Mouse (Mus musculus) thymus, adult 2 months (tissue): ENCODE results near the gene Gm10639. TPM values are rescaled to one million over a fixed set of nuclear protein-coding genes. Genes with fewer than 3 reads are reported as not detected.
"Not testable (repeated sequence)": the region's sequence is repeated elsewhere in the genome, so short reads cannot be mapped to it uniquely, and the experiment has no call there.

Source experiments
- DNase-seq: peaks from one replicate; pipeline ENCODE4 v3.0.0; 2021
- H3K27ac ChIP-seq: fragments of 200-500 bp; 2 replicates; pipeline ENCODE4 v1.5.1; 2012; ENCODE audit warnings: low read length, control low read depth; ENCODE audit not compliant: control insufficient read depth, insufficient read depth
- H3K27me3 ChIP-seq: fragments of 200-500 bp; 2 replicates; pipeline ENCODE4 v1.6.1; 2012; ENCODE audit warnings: mild to moderate bottlenecking, low read length, moderate library complexity, mixed read lengths; ENCODE audit not compliant: control insufficient read depth, insufficient read depth
- H3K36me3 ChIP-seq: fragments of 200-500 bp; 2 replicates; pipeline ENCODE4 v1.6.1; 2012; ENCODE audit warnings: mild to moderate bottlenecking, low read length, moderate library complexity; ENCODE audit not compliant: control insufficient read depth, insufficient read depth
- H3K4me1 ChIP-seq: fragments of 200-500 bp; replicated peaks from 2 replicates; pipeline ENCODE4 v1.6.1; 2012; ENCODE audit warnings: low read length; ENCODE audit not compliant: control insufficient read depth, insufficient read depth
- H3K4me3 ChIP-seq: fragments of 200-500 bp; 2 replicates; pipeline ENCODE4 v1.5.1; 2012; ENCODE audit warnings: mild to moderate bottlenecking, low read length, control low read depth, moderate library complexity; ENCODE audit not compliant: control insufficient read depth, insufficient read depth
- CTCF ChIP-seq: fragments of 200-500 bp; IDR thresholded peaks from 2 replicates; pipeline ENCODE4 v1.5.1; 2012; ENCODE audit warnings: mild to moderate bottlenecking, control low read depth, low read length, moderate library complexity, borderline replicate concordance; ENCODE audit not compliant: control insufficient read depth, poor library complexity, insufficient read depth; ENCODE audit errors: extremely low read depth
- POLR2A ChIP-seq: fragments of 200-500 bp; IDR thresholded peaks from 2 replicates; pipeline ENCODE4 v1.6.1; 2012; ENCODE audit warnings: mild to moderate bottlenecking, low read length, control low read depth, moderate library complexity; ENCODE audit not compliant: control insufficient read depth, poor library complexity, insufficient read depth; ENCODE audit errors: extremely low read depth
- WGBS: fragments of 180-500 bp; shearing (Covaris S2); methylation state at CpG from one replicate; pipeline ENCODE4 v1.1.7; 2018; 5-methylcytosine and 5-hydroxymethylcytosine counted together
- polyA plus RNA-seq: library from polyadenylated mRNA; depleted of rRNA; stranded (reverse); fragments of >200 nt; gene quantifications from 2 replicates; pipeline ENCODE4 v1.2.3, GENCODE M21; 2012

The Gm10639 gene
- polyA plus RNA-seq, 1 experiment, result not detected

DNA sequence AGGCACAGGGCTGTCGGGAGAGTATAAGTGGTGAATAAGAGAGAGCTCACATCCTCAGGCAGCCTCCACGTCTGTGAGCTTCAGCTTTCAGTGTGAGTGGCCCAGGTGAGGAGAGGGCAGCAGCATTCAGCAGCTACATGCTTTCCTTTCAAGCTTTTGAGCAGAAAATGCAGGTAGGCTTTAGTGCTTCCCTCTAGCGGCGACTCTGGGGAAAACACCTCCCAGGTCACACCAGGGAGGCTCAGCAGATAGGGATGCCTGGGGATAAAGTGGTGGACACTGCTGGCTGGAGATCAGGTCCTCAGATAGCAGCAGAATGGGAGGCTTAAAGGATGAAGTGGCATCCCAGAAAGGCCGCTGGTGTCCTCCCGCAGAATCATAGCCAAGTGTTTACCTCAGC lies 6.4 kb downstream of the Gm10639 start:
- H3K4me3 ChIP-seq, H3K27me3 ChIP-seq, H3K27ac ChIP-seq, H3K36me3 ChIP-seq, H3K4me1 ChIP-seq: not testable (repeated sequence)
- TF ChIP-seq CTCF, result peak; percentile 62; the same call in 1 of the 2 replicates
- DNase-seq, result peak; percentile 30
- whole genome bisulfite sequencing, result 15% methylated on average over 6 of the region's 6 CpGs

DNA sequence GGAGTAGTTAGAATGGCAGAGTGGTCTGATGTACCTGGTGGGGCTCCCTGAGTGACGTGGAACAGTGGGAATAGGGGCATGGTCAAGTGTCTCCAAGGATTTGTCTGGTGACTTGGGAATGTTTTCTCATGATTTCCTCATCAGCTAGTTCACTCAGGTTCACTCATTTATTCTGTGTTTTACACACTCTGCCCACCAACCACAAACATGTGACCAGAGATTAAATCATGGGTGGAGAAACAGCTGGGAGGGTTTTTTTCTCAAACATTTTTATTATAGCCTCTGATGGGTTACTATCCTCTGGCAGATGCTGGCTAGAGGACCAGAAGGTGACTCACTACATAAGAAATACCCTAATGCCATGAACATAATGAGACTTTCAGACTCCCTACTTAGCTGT lies 8.5 kb downstream of the Gm10639 start:
- Histone ChIP-seq H3K27me3 (no peaks in the 10 kb centered on the region), H3K27ac (no peak overlapping the region), H3K4me1 (no peaks in the 10 kb centered on the region), H3K36me3 (no peaks in the 10 kb centered on the region), H3K4me3 (no peak overlapping the region)
- TF ChIP-seq POLR2A, result no peak
- TF ChIP-seq CTCF, result no peak
- 91% methylated on average over 1 of the region's 1 CpGs for WGBS
- DNase-seq, result no peak

GRCm38 (mm10) chr9:78299143-78299542 lies 9.4 kb downstream of the Gm10639 start:
- H3K4me3 ChIP-seq, H3K27ac ChIP-seq, H3K27me3 ChIP-seq, H3K36me3 ChIP-seq, DNase-seq, H3K4me1 ChIP-seq: not testable (repeated sequence)
- WGBS, result 82% methylated on average over 1 of the region's 1 CpGs

DNA sequence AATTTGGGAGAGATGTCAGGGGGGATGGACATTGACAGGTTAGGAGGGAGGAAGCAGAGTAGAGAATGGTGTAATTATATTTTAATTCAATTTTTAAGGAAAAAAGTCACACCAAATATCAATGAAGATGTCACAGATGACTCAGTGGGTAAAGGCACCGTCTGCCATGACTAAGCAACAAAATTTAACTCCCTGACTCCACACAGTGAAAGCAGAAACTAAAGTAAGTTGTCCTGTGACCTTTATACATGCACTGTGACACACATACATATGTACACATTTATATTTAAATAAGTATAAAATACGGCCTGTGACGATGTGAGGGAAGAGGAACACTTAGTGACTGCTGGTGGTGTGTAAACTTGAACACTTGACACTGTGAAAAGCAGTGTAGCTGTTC lies 18.4 kb downstream of the Gm10639 start:
- DNase-seq, H3K27ac ChIP-seq, H3K4me3 ChIP-seq, H3K36me3 ChIP-seq, H3K27me3 ChIP-seq, H3K4me1 ChIP-seq: not testable (repeated sequence)
- 76% methylated on average over 3 of the region's 3 CpGs for WGBS

GRCm38 (mm10) chr9:78314696-78315095 lies 25.0 kb downstream of the Gm10639 start, which contains the start of gene Omt2a:
Gene Omt2a, minus strand, starts transcription at chr9:78314796.
- no peak within 1 kb of the TSS for H3K4me3 ChIP-seq
- no peaks in the 10 kb centered on the region for H3K27me3 ChIP-seq
- DNase-seq, result no peak
- no peaks in the 10 kb centered on the region for H3K36me3 ChIP-seq
- TF ChIP-seq CTCF (no peak), POLR2A (no peak)
- H3K4me1 ChIP-seq, result no peaks in the 10 kb centered on the region
- WGBS, result 90% methylated on average over 2 of the region's 2 CpGs
- H3K27ac ChIP-seq, result no peak within 1 kb of the TSS

DNA sequence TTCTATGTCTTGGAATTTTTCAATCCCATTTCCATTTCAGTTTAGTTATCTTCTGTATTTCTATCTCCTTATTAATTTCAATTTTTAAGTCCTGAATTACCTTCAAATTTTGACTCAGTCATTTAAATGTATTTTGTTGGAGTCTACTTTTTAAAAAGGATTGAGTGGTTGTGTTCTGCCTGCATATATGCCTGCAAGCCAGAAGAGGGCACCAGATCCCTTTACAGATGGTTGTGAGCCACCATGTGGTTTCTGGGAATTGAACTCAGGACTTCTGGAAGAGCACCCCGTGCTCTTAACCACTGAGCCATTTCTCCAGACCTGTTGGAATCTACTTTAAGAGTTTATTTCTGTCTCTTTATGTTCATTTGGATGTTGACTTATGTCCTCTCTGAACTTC lies 29.8 kb downstream of the Gm10639 start:
- no peak for TF ChIP-seq POLR2A
- no peak for TF ChIP-seq CTCF
- Histone ChIP-seq H3K4me3 (no peak overlapping the region), H3K36me3 (no peaks in the 10 kb centered on the region), H3K27me3 (no peaks in the 10 kb centered on the region), H3K4me1 (no peaks in the 10 kb centered on the region), H3K27ac (no peak overlapping the region)
- WGBS, result 3% methylated on average over 1 of the region's 1 CpGs
- DNase-seq, result no peak

- not testable (repeated sequence) for H3K4me1 ChIP-seq, H3K36me3 ChIP-seq, DNase-seq, H3K4me3 ChIP-seq, H3K27ac ChIP-seq, H3K27me3 ChIP-seq
- WGBS, result 93% methylated on average over 1 of the region's 1 CpGs
Observed at GRCm38 (mm10) chr9:78327289-78327688, 37.6 kb downstream of the Gm10639 start, which contains the start of gene Omt2b. Gene Omt2b, plus strand, starts transcription at chr9:78327589.

GRCm38 (mm10) chr9:78337050-78337449 lies 47.3 kb downstream of the Gm10639 start:
- H3K27ac ChIP-seq, H3K36me3 ChIP-seq, H3K4me3 ChIP-seq, DNase-seq, H3K27me3 ChIP-seq, H3K4me1 ChIP-seq: not testable (repeated sequence)
